Mouse (Mus musculus): ENCODE results near the gene Stx8.

DNA sequence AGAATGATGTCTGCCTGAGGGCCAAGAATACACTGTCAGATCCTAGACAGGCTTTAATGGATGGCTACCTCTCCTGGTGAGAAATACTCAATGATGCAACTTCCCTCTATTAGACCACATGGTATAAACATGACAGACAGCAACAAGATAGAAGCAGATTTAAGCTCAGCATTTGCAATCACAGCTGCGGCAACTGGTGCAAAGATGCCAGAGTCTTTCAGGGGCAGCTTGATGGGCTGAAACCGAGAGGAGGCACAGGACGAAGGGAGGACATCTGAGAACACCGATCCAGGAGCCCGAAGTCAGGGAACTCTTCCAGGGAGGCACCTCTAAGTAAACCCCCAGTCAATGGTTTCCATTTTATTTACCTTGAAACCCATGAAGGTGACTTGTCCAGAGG, 12.4 kb upstream of the Stx8 start:
- no peak for TF ChIP-seq CTCF (IDR thresholded peaks at IDR 0.05; ENCODE audit: low read depth, low read length)
- no peak for TF ChIP-seq POLR2A (IDR thresholded peaks at IDR 0.05; ENCODE audit: insufficient read depth, low read length)
- no peak for TF ChIP-seq EP300 (IDR thresholded peaks at IDR 0.05; ENCODE audit: insufficient read depth, low read depth, low read length)

Data from ES-Bruce4 (cell line).